Mouse (Mus musculus) heart, postnatal 0 days (tissue): Measurements from ENCODE around the gene Pank1. TPM values are rescaled to one million over a fixed set of nuclear protein-coding genes. Genes with fewer than 3 reads are reported as not detected.

Experiments
- ATAC-seq: fragments of 200-750 bp; cut with Nextera tagmentation; 2 replicates; pipeline ENCODE4 v1.8.0; 2017; ENCODE audit warnings: low read depth, moderate number of reproducible peaks, moderate library complexity; ENCODE audit not compliant: insufficient read depth
- DNase-seq: peaks from one replicate; pipeline ENCODE4 v3.0.0-alpha.2; 2016; ENCODE audit warnings: low spot score
- H3K27ac ChIP-seq: fragments of 300-500 bp; sonication (generic); 2 replicates; pipeline ENCODE4 v1.5.1; 2014; ENCODE audit warnings: low read depth, mild to moderate bottlenecking
- H3K27me3 ChIP-seq: fragments of 300-500 bp; sonication (generic); 2 replicates; pipeline ENCODE4 v1.6.1; 2014; ENCODE audit warnings: low read length, mixed read lengths; ENCODE audit not compliant: control insufficient read depth, insufficient read depth
- H3K36me3 ChIP-seq: fragments of 300-500 bp; sonication (generic); replicated peaks from 2 replicates; pipeline ENCODE4 v1.6.1; 2014; ENCODE audit warnings: low read length, mixed read lengths; ENCODE audit not compliant: control insufficient read depth, insufficient read depth
- H3K4me1 ChIP-seq: fragments of 300-500 bp; sonication (generic); 2 replicates; pipeline ENCODE4 v1.6.1; 2014; ENCODE audit warnings: antibody characterized with exemption; ENCODE audit not compliant: control insufficient read depth, insufficient read depth
- H3K4me2 ChIP-seq: fragments of 300-500 bp; sonication (generic); 2 replicates; pipeline ENCODE4 v1.6.1; 2014; ENCODE audit warnings: low read depth, mild to moderate bottlenecking, low read length, moderate library complexity
- H3K4me3 ChIP-seq: fragments of 300-500 bp; sonication (generic); 2 replicates; pipeline ENCODE4 v1.5.1; 2014; ENCODE audit warnings: low read depth, low read length
- H3K9ac ChIP-seq: fragments of 300-500 bp; sonication (generic); replicated peaks from 2 replicates; pipeline ENCODE4 v1.6.1; 2014; ENCODE audit warnings: low read depth, low read length, mixed read lengths
- H3K9me3 ChIP-seq: fragments of 300-500 bp; sonication (generic); replicated peaks from 2 replicates; pipeline ENCODE4 v1.6.1; 2016; ENCODE audit warnings: low read length; ENCODE audit not compliant: control insufficient read depth
- CTCF ChIP-seq: IDR thresholded peaks from 2 replicates; pipeline ENCODE4 v1.5.1; 2016; ENCODE audit warnings: antibody characterized with exemption, control low read depth, low read depth
- EP300 ChIP-seq: IDR thresholded peaks from 2 replicates; pipeline ENCODE4 v1.6.1; 2016; ENCODE audit warnings: antibody characterized with exemption, low read depth
- whole genome bisulfite sequencing: fragments of 180-500 bp; shearing (Covaris S2); extraction: QIAGEN DNeasy Blood & Tissue Kit; methylation state at CpG from one replicate; pipeline ENCODE4 v1.1.7; 2014; 5-methylcytosine and 5-hydroxymethylcytosine counted together
- polyA plus RNA-seq: library from polyadenylated mRNA; unstranded; fragments of >200 nt; fragmentation: Nextera tagmentation; extraction: Ambion mirVana; gene quantifications from 2 replicates; pipeline ENCODE4 v1.2.1, GENCODE M21; 2015
- total RNA-seq: library from RNA; depleted of rRNA; stranded (reverse); fragments of >200 nt; gene quantifications from 2 replicates; pipeline ENCODE4 v1.2.3, GENCODE M21; 2014; ENCODE audit warnings: low replicate concordance

Pank1 gene
- total and polyA plus RNA-seq, 2 experiments from 2014 or later, result 13.1 to 36.6 TPM

- no peak overlapping the region for H3K4me2 ChIP-seq
- no peaks in the 10 kb centered on the region for H3K27me3 ChIP-seq
- H3K9me3 ChIP-seq, result no peaks in the 10 kb centered on the region
- no peak overlapping the region for H3K9ac ChIP-seq
- no peak for TF ChIP-seq EP300
- TF ChIP-seq CTCF, result no peak
- peaks cover 4% of the 10 kb centered on the region; the same call in 1 of the 2 replicates for H3K36me3 ChIP-seq
- H3K4me3 ChIP-seq, result no peak overlapping the region
- WGBS, result 77% methylated on average over 5 of the region's 5 CpGs
- ATAC-seq (no peak), DNase-seq (no peak)
- no peak overlapping the region for H3K27ac ChIP-seq
- no peaks in the 10 kb centered on the region for H3K4me1 ChIP-seq
Observed at GRCm38 (mm10) chr19:34807173-34807572, 72.1 kb downstream of the Pank1 start.

- Histone ChIP-seq H3K9ac (no peak overlapping the region), H3K9me3 (no peaks in the 10 kb centered on the region), H3K36me3 (no peaks in the 10 kb centered on the region), H3K27ac (no peak overlapping the region), H3K4me2 (no peak overlapping the region), H3K4me3 (no peak overlapping the region), H3K4me1 (no peaks in the 10 kb centered on the region), H3K27me3 (no peaks in the 10 kb centered on the region)
- DNase-seq (no peak), ATAC-seq (no peak)
- TF ChIP-seq EP300, result no peak
- no peak for TF ChIP-seq CTCF
- 78% methylated on average over 2 of the region's 2 CpGs for WGBS
Observed at GRCm38 (mm10) chr19:34805071-34805470, 74.2 kb downstream of the Pank1 start.

DNA sequence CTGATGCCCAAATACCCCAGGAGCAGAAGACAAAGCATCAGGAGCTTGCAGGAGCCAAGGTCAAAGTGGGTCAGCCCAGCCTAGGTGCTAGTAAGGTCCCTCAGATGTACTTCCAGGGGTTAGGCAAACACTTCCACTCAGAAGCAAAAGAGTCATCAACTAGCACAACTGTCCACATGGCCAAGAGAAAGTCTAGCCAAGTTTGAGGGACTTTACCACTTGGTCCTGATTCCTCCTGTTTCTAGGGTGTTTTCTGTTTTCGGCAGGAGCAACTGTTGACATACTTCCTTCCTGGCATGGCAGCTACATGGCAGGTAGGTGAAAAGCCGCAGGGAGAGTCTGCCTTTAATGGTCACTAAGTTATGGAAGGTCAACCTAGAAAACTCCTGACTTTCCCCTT, 74.7 kb downstream of the Pank1 start:
- WGBS, result 67% methylated on average over 2 of the region's 2 CpGs
- no peak for TF ChIP-seq EP300
- TF ChIP-seq CTCF, result no peak
- H3K27ac ChIP-seq, result no peak overlapping the region
- H3K36me3 ChIP-seq, result no peaks in the 10 kb centered on the region
- DNase-seq (no peak), ATAC-seq (no peak)
- H3K4me3 ChIP-seq, result no peak overlapping the region
- no peak overlapping the region for H3K9ac ChIP-seq
- H3K27me3 ChIP-seq, result no peaks in the 10 kb centered on the region
- no peaks in the 10 kb centered on the region for H3K9me3 ChIP-seq
- H3K4me2 ChIP-seq, result no peak overlapping the region
- H3K4me1 ChIP-seq, result no peaks in the 10 kb centered on the region

DNA sequence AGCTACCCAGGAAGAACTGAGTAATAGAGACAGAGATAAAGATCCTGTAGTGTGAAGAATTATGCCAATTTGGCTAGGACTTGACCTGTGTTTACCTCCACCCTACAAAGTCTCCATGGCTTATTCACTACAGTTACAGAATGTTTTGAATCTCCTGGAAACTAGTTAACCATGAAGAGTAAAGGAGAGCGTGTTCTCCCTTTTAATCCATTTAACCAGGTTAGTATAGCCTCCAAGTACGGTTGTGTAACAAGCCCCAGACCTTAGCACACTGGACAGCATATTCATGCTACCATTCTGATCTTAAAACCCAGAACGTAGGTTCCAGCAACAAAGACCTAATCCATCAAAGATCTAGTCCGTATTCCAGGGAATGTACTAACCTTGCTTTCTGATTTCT, 75.9 kb downstream of the Pank1 start:
- TF ChIP-seq CTCF, result no peak
- no peak for TF ChIP-seq EP300
- H3K4me2 ChIP-seq, result no peak overlapping the region
- no peak overlapping the region for H3K4me3 ChIP-seq
- H3K4me1 ChIP-seq, result no peaks in the 10 kb centered on the region
- no peak overlapping the region for H3K27ac ChIP-seq
- no peaks in the 10 kb centered on the region for H3K9me3 ChIP-seq
- H3K27me3 ChIP-seq, result no peaks in the 10 kb centered on the region
- ATAC-seq, result no peak
- WGBS, result 83% methylated on average over 4 of the region's 4 CpGs
- no peaks in the 10 kb centered on the region for H3K36me3 ChIP-seq
- H3K9ac ChIP-seq, result no peak overlapping the region
- no peak for DNase-seq

- H3K4me2 ChIP-seq, result no peak overlapping the region
- DNase-seq, result no peak
- no peaks in the 10 kb centered on the region for H3K4me1 ChIP-seq
- WGBS, result 45% methylated on average over 6 of the region's 6 CpGs
- no peak overlapping the region for H3K27ac ChIP-seq
- H3K27me3 ChIP-seq, result no peaks in the 10 kb centered on the region
- H3K9me3 ChIP-seq, result no peaks in the 10 kb centered on the region
- no peak overlapping the region for H3K4me3 ChIP-seq
- TF ChIP-seq CTCF (no peak), EP300 (no peak)
- H3K9ac ChIP-seq, result no peak overlapping the region
- no peaks in the 10 kb centered on the region for H3K36me3 ChIP-seq
- ATAC-seq, result no peak
Observed at GRCm38 (mm10) chr19:34799644-34800267, 79.5 kb downstream of the Pank1 start.

DNA sequence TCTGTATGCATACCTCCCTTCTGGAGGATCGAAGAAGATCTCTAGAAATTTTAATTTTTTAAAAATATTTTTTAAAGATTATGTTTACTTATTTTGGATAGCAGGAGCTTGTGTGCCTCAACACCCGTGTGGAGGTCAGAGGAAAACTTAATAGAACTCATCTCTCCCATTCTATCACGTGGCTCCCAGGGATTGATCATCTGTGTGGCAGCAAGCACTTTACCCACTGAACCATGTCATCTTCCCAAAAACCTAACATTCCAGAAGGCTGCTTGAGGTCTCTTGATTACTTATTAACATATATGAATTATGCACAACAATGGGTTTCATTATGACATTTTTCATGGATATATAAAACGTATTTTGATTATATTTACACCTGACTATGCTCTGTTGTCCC, 82.9 kb downstream of the Pank1 start:
- no peak for ATAC-seq
- no peak overlapping the region for H3K4me3 ChIP-seq
- H3K9me3 ChIP-seq, result no peaks in the 10 kb centered on the region
- no peaks in the 10 kb centered on the region for H3K4me1 ChIP-seq
- TF ChIP-seq CTCF, result no peak
- no peak for TF ChIP-seq EP300
- H3K4me2 ChIP-seq, result no peak overlapping the region
- DNase-seq, result no peak
- 76% methylated on average over 4 of the region's 4 CpGs for WGBS
- H3K36me3 ChIP-seq, result no peaks in the 10 kb centered on the region
- no peaks in the 10 kb centered on the region for H3K27me3 ChIP-seq
- no peak overlapping the region for H3K27ac ChIP-seq
- no peak overlapping the region for H3K9ac ChIP-seq
